Mouse (Mus musculus): ENCODE results near the gene Selenoh.

Gene Selenoh

DNA sequence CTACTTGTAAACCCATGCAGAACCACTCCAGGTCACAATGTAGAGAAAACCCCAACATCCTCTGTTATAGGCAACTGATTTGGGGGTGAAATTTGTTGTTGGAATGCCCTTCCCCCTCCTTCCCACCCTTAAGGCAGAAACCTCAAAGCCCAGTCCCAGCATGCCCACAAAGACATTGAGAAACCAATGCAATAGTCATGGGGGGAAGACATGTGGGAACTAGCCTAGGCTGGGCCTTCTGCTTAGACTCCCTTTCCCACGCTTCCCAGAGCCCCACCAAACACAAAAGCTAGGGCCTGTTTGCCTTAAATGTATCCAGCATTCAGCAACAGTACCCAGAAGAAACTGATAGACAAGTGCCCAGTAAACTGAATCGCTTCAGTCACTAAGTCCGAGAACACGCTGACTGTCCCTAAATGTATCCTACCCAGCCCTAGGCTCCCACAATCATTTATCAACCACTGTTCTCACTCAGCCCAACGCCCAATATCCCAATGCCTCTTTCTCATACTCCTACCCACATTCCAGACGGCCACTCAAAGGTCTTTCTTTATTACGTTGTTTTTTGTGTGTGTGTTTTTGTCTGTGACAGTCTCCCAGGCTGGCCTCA, 44.1 kb downstream of the Selenoh start:
- DNase-seq = no peak

DNA sequence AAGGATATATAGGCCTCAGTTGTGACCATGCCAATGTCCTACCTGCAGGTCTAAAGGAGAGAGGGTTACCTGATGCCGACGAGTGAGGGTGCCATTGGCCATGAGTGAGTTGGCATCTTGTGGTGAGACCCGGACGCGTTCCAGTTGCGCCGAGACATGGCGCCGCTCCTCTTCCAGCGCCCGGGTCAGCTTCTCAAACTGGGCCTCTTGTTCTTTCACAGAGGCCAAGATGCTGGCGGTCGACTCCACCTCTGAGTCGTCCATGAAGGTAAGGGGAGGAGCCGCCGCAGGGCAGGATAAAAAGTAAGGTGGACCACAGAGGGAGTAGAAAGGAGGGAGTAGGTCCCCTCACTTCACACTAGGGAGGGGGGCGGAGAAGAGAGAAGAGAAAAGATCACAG, 46.4 kb downstream of the Selenoh start:
- DNase-seq = no peak

- no peak for DNase-seq
Measured at GRCm38 (mm10) chr2:84623428-84624119, 47.0 kb downstream of the Selenoh start.

GRCm38 (mm10) chr2:84622668-84623067, 47.9 kb downstream of the Selenoh start:
- no peak for DNase-seq

GRCm38 (mm10) chr2:84619646-84620340, 50.8 kb downstream of the Selenoh start:
- DNase-seq = no peak
